24 mouse cellular contexts compared by ENCODE assay signal in genomic region chr5:114614863-114615262, GRCm38 (mm10). TPM values are rescaled to one million over a fixed set of nuclear protein-coding genes. Genes with fewer than 3 reads are reported as not detected.
A peak's percentile ranks its signal among the peaks of the same experiment; 100 is the strongest.
DNase-seq lines count a peak whose midpoint lies in the region; ATAC-seq and TF ChIP-seq lines count a peak whose summit lies in the region.
"Had no signal": no experiment of that assay in that cellular context is flagged by ENCODE, and none has a peak within 500 bp of the region (broad histone marks: within the 10 kb centered on the region; RNA-seq: fewer than 3 reads in every experiment).

No protein-coding gene starts in this region.

- 68% methylated on average over 7 of the region's 7 CpGs for WGBS in forebrain, embryonic 14.5 days
- 68% methylated on average over 7 of the region's 7 CpGs for WGBS in forebrain, embryonic 15.5 days
- 23% methylated on average over 7 of the region's 7 CpGs for WGBS in liver, embryonic 12.5 days (ENCODE audit: insufficient replicate concordance)
- WGBS in liver, postnatal 0 days (ENCODE audit: insufficient replicate concordance) = 40% methylated on average over 7 of the region's 7 CpGs
- 68% methylated on average over 7 of the region's 7 CpGs for WGBS in kidney, embryonic 15.5 days
- WGBS in hindbrain, embryonic 16.5 days = 59% methylated on average over 7 of the region's 7 CpGs

- TF ChIP-seq EP300 in liver, postnatal 0 days (IDR thresholded peaks at IDR 0.05; ENCODE audit: low read depth) = peak; percentile 77

- ATAC-seq in forebrain, embryonic 14.5 days = no peak
- no peak for ATAC-seq in forebrain, embryonic 15.5 days (replicated peaks)
- peak; percentile 88 for ATAC-seq in liver, embryonic 12.5 days
- peak; percentile 72 for ATAC-seq in liver, postnatal 0 days
- no peak for ATAC-seq in kidney, embryonic 15.5 days (replicated peaks; ENCODE audit: low FRiP score)
- no peak for ATAC-seq in hindbrain, embryonic 16.5 days
- ATAC-seq: intestine, postnatal 0 days; midbrain, embryonic 13.5 days had no signal

- 0 out of 2 replicates have a peak overlapping the region, but pooled peaks have one; percentile 9 for H3K27ac ChIP-seq in forebrain, embryonic 14.5 days (ENCODE audit: low read depth, low read length)
- H3K27ac ChIP-seq in forebrain, embryonic 15.5 days (replicated peaks) = no peak overlapping the region
- H3K27ac ChIP-seq in liver, embryonic 12.5 days = peak overlapping the region; percentile 80
- H3K27ac ChIP-seq in liver, postnatal 0 days (ENCODE audit: low read depth) = no peak overlapping the region
- no peak overlapping the region for H3K27ac ChIP-seq in kidney, embryonic 15.5 days
- H3K27ac ChIP-seq in hindbrain, embryonic 16.5 days (ENCODE audit: low read depth, low read length) = no peak overlapping the region
- H3K27ac ChIP-seq: embryonic facial prominence, embryonic 13.5 days; heart, embryonic 15.5 days; hindbrain, embryonic 12.5 days; left cerebral cortex, adult 2 months; lung, embryonic 15.5 days; midbrain, embryonic 13.5 days had no signal

- no peaks in the 10 kb centered on the region for H3K9me3 ChIP-seq in forebrain, embryonic 14.5 days (replicated peaks; ENCODE audit: control insufficient read depth, low read length)
- H3K9me3 ChIP-seq in forebrain, embryonic 15.5 days = no peaks in the 10 kb centered on the region
- no peaks in the 10 kb centered on the region for H3K9me3 ChIP-seq in liver, embryonic 12.5 days (replicated peaks)
- H3K9me3 ChIP-seq in liver, postnatal 0 days (ENCODE audit: low read length) = no peaks in the 10 kb centered on the region
- no peaks in the 10 kb centered on the region for H3K9me3 ChIP-seq in kidney, embryonic 15.5 days (replicated peaks)
- H3K9me3 ChIP-seq in hindbrain, embryonic 16.5 days (ENCODE audit: control insufficient read depth, low read length) = no peaks in the 10 kb centered on the region
- H3K9me3 ChIP-seq: embryonic facial prominence, embryonic 13.5 days; heart, embryonic 15.5 days; hindbrain, embryonic 12.5 days; lung, embryonic 15.5 days; megakaryocyte, embryonic 14.5 days; midbrain, embryonic 13.5 days had no signal

- no peak for TF ChIP-seq CTCF in liver, postnatal 0 days (IDR thresholded peaks at IDR 0.05; ENCODE audit: low read depth)

- peaks cover 17% of the 10 kb centered on the region for H3K36me3 ChIP-seq in forebrain, embryonic 14.5 days (ENCODE audit: control insufficient read depth, insufficient read depth, low read length)
- no peaks in the 10 kb centered on the region for H3K36me3 ChIP-seq in forebrain, embryonic 15.5 days
- 0 out of 2 replicates have a peak, but pooled peaks cover 5% of the 10 kb centered on the region for H3K36me3 ChIP-seq in liver, embryonic 12.5 days
- 0 out of 2 replicates have a peak, but pooled peaks cover 3% of the 10 kb centered on the region for H3K36me3 ChIP-seq in liver, postnatal 0 days (replicated peaks; ENCODE audit: insufficient read depth, low read length)
- peaks cover 15% of the 10 kb centered on the region for H3K36me3 ChIP-seq in kidney, embryonic 15.5 days
- peaks cover 9% of the 10 kb centered on the region for H3K36me3 ChIP-seq in hindbrain, embryonic 16.5 days (ENCODE audit: control insufficient read depth, insufficient read depth, low read length)
- H3K36me3 ChIP-seq: embryonic facial prominence, embryonic 13.5 days; heart, embryonic 15.5 days; lung, embryonic 15.5 days had no signal

- H3K4me1 ChIP-seq in forebrain, embryonic 14.5 days (ENCODE audit: control insufficient read depth, insufficient read depth, low read length) = no peaks in the 10 kb centered on the region
- peaks cover 3% of the 10 kb centered on the region; the same call in 1 of the 2 replicates for H3K4me1 ChIP-seq in forebrain, embryonic 15.5 days
- H3K4me1 ChIP-seq in liver, embryonic 12.5 days = peaks cover 57% of the 10 kb centered on the region
- H3K4me1 ChIP-seq in liver, postnatal 0 days (ENCODE audit: insufficient read depth) = no peaks in the 10 kb centered on the region
- H3K4me1 ChIP-seq in kidney, embryonic 15.5 days = peaks cover 9% of the 10 kb centered on the region; the same call in 1 of the 2 replicates
- no peaks in the 10 kb centered on the region for H3K4me1 ChIP-seq in hindbrain, embryonic 16.5 days (ENCODE audit: control insufficient read depth, insufficient read depth, low read depth, low read length)
- H3K4me1 ChIP-seq: heart, embryonic 15.5 days; lung, embryonic 15.5 days had no signal

- H3K9ac ChIP-seq in forebrain, embryonic 14.5 days (ENCODE audit: low read length) = no peak overlapping the region
- H3K9ac ChIP-seq in forebrain, embryonic 15.5 days (replicated peaks) = no peak overlapping the region
- 0 out of 2 replicates have a peak overlapping the region, but pooled peaks have one; percentile 6 for H3K9ac ChIP-seq in liver, embryonic 12.5 days
- H3K9ac ChIP-seq in liver, postnatal 0 days (replicated peaks) = no peak overlapping the region
- no peak overlapping the region for H3K9ac ChIP-seq in kidney, embryonic 15.5 days
- H3K9ac ChIP-seq in hindbrain, embryonic 16.5 days (ENCODE audit: low read depth, low read length) = no peak overlapping the region
- H3K9ac ChIP-seq: embryonic facial prominence, embryonic 13.5 days; heart, embryonic 15.5 days; hindbrain, embryonic 12.5 days; lung, embryonic 15.5 days; midbrain, embryonic 13.5 days had no signal

- no peak overlapping the region for H3K4me2 ChIP-seq in forebrain, embryonic 14.5 days (ENCODE audit: low read length)
- H3K4me2 ChIP-seq in forebrain, embryonic 15.5 days (replicated peaks) = no peak overlapping the region
- H3K4me2 ChIP-seq in liver, embryonic 12.5 days = peak overlapping the region; percentile 52
- no peak overlapping the region for H3K4me2 ChIP-seq in liver, postnatal 0 days (ENCODE audit: low read depth, low read length)
- no peak overlapping the region for H3K4me2 ChIP-seq in kidney, embryonic 15.5 days
- H3K4me2 ChIP-seq in hindbrain, embryonic 16.5 days (ENCODE audit: low read length) = no peak overlapping the region
- H3K4me2 ChIP-seq: embryonic facial prominence, embryonic 13.5 days; heart, embryonic 15.5 days; hindbrain, embryonic 12.5 days; lung, embryonic 15.5 days; midbrain, embryonic 13.5 days had no signal

- no peak for DNase-seq in forebrain, embryonic 14.5 days (ENCODE audit: low spot score)
- no peak for DNase-seq in liver, postnatal 0 days
- no peak for DNase-seq in layer of hippocampus, adult 9-10 months (ENCODE audit: low spot score)
- DNase-seq: adrenal gland, postnatal 14 days; cerebellum, adult 11-12 months; cerebellum, adult 9-11 months; embryo, embryonic 11 days; gastrocnemius, postnatal 10 days; kidney, adult 9 months; kidney, postnatal 14 days; spleen, adult 18-20 months; thymus, postnatal 14 days had no signal

- H3K4me3 ChIP-seq in forebrain, embryonic 14.5 days (ENCODE audit: low read depth, low read length) = no peak overlapping the region
- H3K4me3 ChIP-seq in forebrain, embryonic 15.5 days = no peak overlapping the region
- 0 out of 2 replicates have a peak overlapping the region, but pooled peaks have one; percentile 7 for H3K4me3 ChIP-seq in liver, embryonic 12.5 days
- H3K4me3 ChIP-seq in liver, postnatal 0 days (ENCODE audit: low read depth, low read length) = no peak overlapping the region
- no peak overlapping the region for H3K4me3 ChIP-seq in kidney, embryonic 15.5 days (replicated peaks)
- H3K4me3 ChIP-seq in hindbrain, embryonic 16.5 days (ENCODE audit: low read length) = no peak overlapping the region
- H3K4me3 ChIP-seq: embryonic facial prominence, embryonic 13.5 days; heart, embryonic 15.5 days; hindbrain, embryonic 12.5 days; left cerebral cortex, adult 2 months; lung, embryonic 15.5 days; megakaryocyte, embryonic 14.5 days; midbrain, embryonic 13.5 days had no signal

- no peaks in the 10 kb centered on the region for H3K27me3 ChIP-seq in forebrain, embryonic 14.5 days (replicated peaks; ENCODE audit: control insufficient read depth, insufficient read depth, low read length)
- peaks cover 9% of the 10 kb centered on the region for H3K27me3 ChIP-seq in forebrain, embryonic 15.5 days
- peaks cover 23% of the 10 kb centered on the region for H3K27me3 ChIP-seq in liver, embryonic 12.5 days (replicated peaks)
- H3K27me3 ChIP-seq in liver, postnatal 0 days (ENCODE audit: insufficient read depth, low read length) = no peaks in the 10 kb centered on the region
- 0 out of 2 replicates have a peak, but pooled peaks cover under 1% of the 10 kb centered on the region for H3K27me3 ChIP-seq in kidney, embryonic 15.5 days
- no peaks in the 10 kb centered on the region for H3K27me3 ChIP-seq in hindbrain, embryonic 16.5 days (replicated peaks; ENCODE audit: control insufficient read depth, insufficient read depth, low read length)
- H3K27me3 ChIP-seq: lung, embryonic 15.5 days; midbrain, embryonic 13.5 days had no signal

RNA-seq across cellular contexts. Expression of gene Trpv4, which starts 43.4 kb away (rescaled TPM):
- polyA plus RNA-seq in forebrain, embryonic 14.5 days (2014; fragmentation: Nextera tagmentation; extraction: Ambion mirVana) = 0.55 and 0.79 TPM in 2 replicates
- 0.56 and 0.88 TPM in 2 replicates for polyA plus RNA-seq in forebrain, embryonic 15.5 days (2015; fragmentation: Nextera tagmentation; extraction: Ambion mirVana)
- polyA plus RNA-seq in liver, embryonic 12.5 days (2016; fragmentation: Nextera tagmentation; extraction: Ambion mirVana) = 0.19 and 0.29 TPM in 2 replicates
- 0.32 and 0.38 TPM in 2 replicates for polyA plus RNA-seq in liver, postnatal 0 days (2015; fragmentation: Nextera tagmentation; extraction: Ambion mirVana)
- 21.8 and 23.4 TPM in 2 replicates for polyA plus RNA-seq in kidney, embryonic 15.5 days (2015; fragmentation: Nextera tagmentation; extraction: Ambion mirVana)
- 2.3 and 3.0 TPM in 2 replicates for polyA plus RNA-seq in hindbrain, embryonic 16.5 days (2015; fragmentation: Nextera tagmentation; extraction: Ambion mirVana)

RNA-seq across cellular contexts. Expression of gene Fam222a, which starts 47.0 kb away (rescaled TPM):
- 4.5 and 5.0 TPM in 2 replicates for polyA plus RNA-seq in forebrain, embryonic 14.5 days (2014; fragmentation: Nextera tagmentation; extraction: Ambion mirVana)
- polyA plus RNA-seq in forebrain, embryonic 15.5 days (2015; fragmentation: Nextera tagmentation; extraction: Ambion mirVana) = 5.2 and 5.6 TPM in 2 replicates
- polyA plus RNA-seq in liver, embryonic 12.5 days (2016; fragmentation: Nextera tagmentation; extraction: Ambion mirVana) = 1.3 and 1.4 TPM in 2 replicates
- polyA plus RNA-seq in liver, postnatal 0 days (2015; fragmentation: Nextera tagmentation; extraction: Ambion mirVana) = 0.80 and 1.8 TPM in 2 replicates
- polyA plus RNA-seq in kidney, embryonic 15.5 days (2015; fragmentation: Nextera tagmentation; extraction: Ambion mirVana) = 4.4 and 4.7 TPM in 2 replicates
- polyA plus RNA-seq in hindbrain, embryonic 16.5 days (2015; fragmentation: Nextera tagmentation; extraction: Ambion mirVana) = 4.7 and 4.9 TPM in 2 replicates

Comparison
In these comparisons a context has a peak if more than half of its experiments do, and no peak if none do; other contexts are left out.
1. H3K27ac ChIP-seq: peak in forebrain, embryonic 14.5 days (single experiment) and liver, embryonic 12.5 days (single experiment); none in forebrain, embryonic 15.5 days (single experiment), liver, postnatal 0 days (single experiment), kidney, embryonic 15.5 days (single experiment) and hindbrain, embryonic 16.5 days (single experiment).
2. ATAC-seq: peak in liver, embryonic 12.5 days (single experiment) and liver, postnatal 0 days (single experiment); none in forebrain, embryonic 14.5 days (single experiment), forebrain, embryonic 15.5 days (single experiment), kidney, embryonic 15.5 days (single experiment) and hindbrain, embryonic 16.5 days (single experiment).